Mouse (Mus musculus) MEL (cell line): ENCODE measurements at regions not wholly inside any gene's neighbourhood (a gene's known extent, or its start where the extent isn't known, plus 50 kb on each side); places are given as distances from the start of the nearest gene placed in this dataset.

ENCODE experiments used
- CTCF ChIP-seq, 3 experiments: IDR thresholded peaks in 2 of 3; conservative IDR thresholded peaks in 1 of 3; 2 replicates each; pipeline ENCODE4 v1.5.1; 2011 to 2012; ENCODE audit warnings: low read length in 3 of 3, low read depth in 2 of 3, mild to moderate bottlenecking in 2 of 3, improper control_type of control experiment in 1 of 3, inconsistent platforms in 1 of 3, mixed read lengths in 1 of 3, moderate library complexity in 1 of 3; ENCODE audit not compliant: control insufficient read depth in 1 of 3, insufficient read depth in 1 of 3, poor library complexity in 1 of 3, severe bottlenecking in 1 of 3
- JUND ChIP-seq: IDR thresholded peaks from 2 replicates; pipeline ENCODE4 v1.6.1; 2011; ENCODE audit warnings: low read depth, mild to moderate bottlenecking, improper control_type of control experiment, low read length
- MAX ChIP-seq: IDR thresholded peaks from 2 replicates; pipeline ENCODE4 v1.6.1; 2011; ENCODE audit warnings: low read length, improper control_type of control experiment
- NELFE ChIP-seq: IDR thresholded peaks from 2 replicates; pipeline ENCODE4 v1.6.1; 2011; ENCODE audit warnings: low read depth, low read length, improper control_type of control experiment
- NRF1 ChIP-seq: IDR thresholded peaks from 2 replicates; pipeline ENCODE4 v1.6.1; 2014; ENCODE audit warnings: low read depth, mild to moderate bottlenecking, inconsistent platforms, low read length, improper control_type of control experiment, moderate library complexity; ENCODE audit not compliant: poor library complexity, insufficient read depth, severe bottlenecking
- POLR2A ChIP-seq, 2 experiments: IDR thresholded peaks; 2 replicates each; pipeline ENCODE4 v1.6.1; 2011 to 2012; ENCODE audit warnings: low read length in 2 of 2, mild to moderate bottlenecking in 2 of 2, control low read depth in 1 of 2, improper control_type of control experiment in 1 of 2, low read depth in 1 of 2, moderate library complexity in 1 of 2; ENCODE audit not compliant: control insufficient read depth in 1 of 2, insufficient read depth in 1 of 2, poor library complexity in 1 of 2
- TBP ChIP-seq: IDR thresholded peaks from 2 replicates; pipeline ENCODE4 v1.8.0; 2011; ENCODE audit warnings: low read depth, low read length, improper control_type of control experiment
- ZC3H11A ChIP-seq: IDR thresholded peaks from 2 replicates; pipeline ENCODE4 v1.6.1; 2012; ENCODE audit warnings: low read depth, mild to moderate bottlenecking, inconsistent platforms, low read length, improper control_type of control experiment
- ZNF384 ChIP-seq: IDR thresholded peaks from 2 replicates; pipeline ENCODE4 v1.6.1; 2012; ENCODE audit warnings: low read depth, mild to moderate bottlenecking, inconsistent platforms, low read length, improper control_type of control experiment

DNA sequence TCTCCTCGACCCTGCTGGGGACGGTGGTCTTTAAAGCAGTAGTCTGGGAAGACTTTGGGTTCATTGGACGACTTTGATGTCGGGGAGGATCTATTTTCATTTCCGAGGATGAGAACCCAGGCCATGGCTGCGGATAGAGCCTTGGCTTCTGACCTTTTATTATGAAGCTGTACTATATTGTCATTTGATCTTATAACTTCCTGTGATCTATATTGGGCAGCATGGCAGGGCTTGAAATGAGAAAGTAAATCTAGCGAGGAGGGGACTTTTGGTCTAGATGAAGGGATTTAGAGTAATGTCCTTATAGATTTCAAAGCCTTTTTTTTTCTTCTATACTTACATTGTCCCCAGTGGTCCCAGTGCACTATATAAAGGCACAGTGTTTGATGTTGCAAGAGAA is 172.8 kb upstream of the Stt3b start:
- no peak for TF ChIP-seq POLR2A (IDR thresholded peaks at IDR 0.05; ENCODE audit: control insufficient read depth in 1 of 2, insufficient read depth in 1 of 2, low read depth in 1 of 2, low read length in 2 of 2, poor library complexity in 1 of 2)
- TF ChIP-seq JUND, result no peak
- TF ChIP-seq NRF1, result no peak
- TF ChIP-seq CTCF (IDR thresholded peaks at IDR 0.05 in 2 of 3, conservative IDR thresholded peaks at IDR 0.05 in 1 of 3; ENCODE audit: control insufficient read depth in 1 of 3, insufficient read depth in 1 of 3, low read depth in 2 of 3, low read length in 3 of 3, poor library complexity in 1 of 3, severe bottlenecking in 1 of 3), result no peak
- TF ChIP-seq TBP, result no peak
- TF ChIP-seq MAX, result no peak
- no peak for TF ChIP-seq ZC3H11A
- no peak for TF ChIP-seq NELFE
- TF ChIP-seq ZNF384, result no peak
